Mouse (Mus musculus) heart, embryonic 10.5 days (tissue): Measurements from ENCODE around the gene Rbpj. TPM values are rescaled to one million over a fixed set of nuclear protein-coding genes. Genes with fewer than 3 reads are reported as not detected.

ENCODE experiments used
- DNase-seq: peaks from one replicate; pipeline ENCODE4 v3.0.0-alpha.2; 2017; ENCODE audit warnings: low spot score
- H3K27ac ChIP-seq: fragments of 300-500 bp; sonication (generic); 2 replicates; pipeline ENCODE4 v1.5.1; 2016; ENCODE audit warnings: mild to moderate bottlenecking
- H3K27me3 ChIP-seq: fragments of 300-500 bp; sonication (generic); 2 replicates; pipeline ENCODE4 v1.6.1; 2016; ENCODE audit warnings: mild to moderate bottlenecking; ENCODE audit not compliant: poor library complexity, insufficient read depth, severe bottlenecking
- H3K36me3 ChIP-seq: fragments of 300-500 bp; sonication (generic); 2 replicates; pipeline ENCODE4 v1.6.1; 2016; ENCODE audit warnings: mild to moderate bottlenecking, moderate library complexity
- H3K4me1 ChIP-seq: fragments of 300-500 bp; sonication (generic); 2 replicates; pipeline ENCODE4 v1.6.1; 2016; ENCODE audit warnings: mild to moderate bottlenecking
- H3K4me3 ChIP-seq: fragments of 300-500 bp; sonication (generic); 2 replicates; pipeline ENCODE4 v1.5.1; 2016; ENCODE audit warnings: mild to moderate bottlenecking, moderate library complexity
- H3K9me3 ChIP-seq: fragments of 300-500 bp; sonication (generic); 2 replicates; pipeline ENCODE4 v1.6.1; 2016; ENCODE audit warnings: mild to moderate bottlenecking, moderate library complexity
- WGBS: fragments of 180-500 bp; shearing (Covaris S2); methylation state at CpG from one replicate; pipeline ENCODE4 v1.1.7; 2016; 5-methylcytosine and 5-hydroxymethylcytosine counted together
- polyA plus RNA-seq: library from polyadenylated mRNA; unstranded; fragments of >200 nt; fragmentation: Nextera tagmentation; extraction: Ambion mirVana; gene quantifications from 2 replicates; pipeline ENCODE4 v1.2.1, GENCODE M21; 2016

The Rbpj gene
- polyA plus RNA-seq, 1 experiment from 2014 or later, result 24.6 TPM

DNA sequence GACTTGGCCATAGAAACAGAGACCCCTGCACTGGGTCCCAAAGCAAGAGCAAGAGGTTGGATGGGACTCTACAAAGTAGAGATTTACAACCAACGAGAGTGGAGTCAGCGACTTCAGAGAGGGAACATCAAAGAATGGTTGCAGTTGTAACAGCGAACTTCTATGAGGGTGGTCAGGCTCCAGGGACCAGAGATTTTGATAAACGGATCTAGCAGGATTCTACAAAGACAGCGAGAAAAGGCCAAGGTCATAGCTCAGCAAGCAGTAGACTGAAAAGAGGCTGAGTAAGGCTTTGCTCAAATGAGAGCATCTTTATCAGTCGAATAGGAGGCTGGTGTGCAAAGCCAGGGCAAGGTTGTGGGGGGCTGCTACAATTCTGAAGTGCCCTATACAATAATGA is 13.2 kb downstream of the Rbpj start:
- no peak for DNase-seq
- Histone ChIP-seq H3K27ac (no peak overlapping the region), H3K4me1 (no peaks in the 10 kb centered on the region; the same call in 1 of the 2 replicates), H3K27me3 (no peaks in the 10 kb centered on the region), H3K4me3 (no peak overlapping the region), H3K9me3 (no peaks in the 10 kb centered on the region), H3K36me3 (no peaks in the 10 kb centered on the region)
- WGBS, result 80% methylated on average over 6 of the region's 6 CpGs

- DNase-seq, result no peak
- WGBS, result 75% methylated on average over 5 of the region's 5 CpGs
- H3K27me3 ChIP-seq, result no peaks in the 10 kb centered on the region
- H3K4me3 ChIP-seq, result no peak overlapping the region
- H3K4me1 ChIP-seq, result no peaks in the 10 kb centered on the region; the same call in 1 of the 2 replicates
- no peak overlapping the region for H3K27ac ChIP-seq
- no peaks in the 10 kb centered on the region for H3K36me3 ChIP-seq
- no peaks in the 10 kb centered on the region for H3K9me3 ChIP-seq
Observed at GRCm38 (mm10) chr5:53479891-53480290, 13.9 kb downstream of the Rbpj start.

DNA sequence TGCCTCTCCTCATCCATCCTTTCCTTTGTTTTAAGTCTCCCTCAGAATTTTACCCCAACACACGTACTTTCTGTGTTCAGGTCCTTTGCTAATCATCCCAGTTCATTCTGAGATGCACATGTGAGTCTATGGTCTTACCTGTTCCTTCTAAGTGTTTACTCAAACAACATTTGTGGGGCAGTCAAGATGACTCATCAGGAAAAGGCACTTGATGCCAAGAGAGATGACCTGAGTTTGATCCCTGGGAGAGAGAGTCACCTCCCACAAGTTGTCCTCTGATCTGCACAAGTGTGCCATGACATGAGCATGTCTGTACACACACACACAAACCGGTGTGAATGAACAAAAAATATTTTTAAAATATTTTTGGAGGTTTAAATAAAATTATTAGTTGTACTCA is 15.1 kb downstream of the Rbpj start:
- DNase-seq, result no peak
- Histone ChIP-seq H3K27me3 (0 out of 2 replicates have a peak, but pooled peaks cover 3% of the 10 kb centered on the region), H3K36me3 (no peaks in the 10 kb centered on the region), H3K4me1 (no peaks in the 10 kb centered on the region; the same call in 1 of the 2 replicates), H3K27ac (no peak overlapping the region), H3K9me3 (no peaks in the 10 kb centered on the region), H3K4me3 (no peak overlapping the region)
- WGBS, result 85% methylated on average over 2 of the region's 2 CpGs

DNA sequence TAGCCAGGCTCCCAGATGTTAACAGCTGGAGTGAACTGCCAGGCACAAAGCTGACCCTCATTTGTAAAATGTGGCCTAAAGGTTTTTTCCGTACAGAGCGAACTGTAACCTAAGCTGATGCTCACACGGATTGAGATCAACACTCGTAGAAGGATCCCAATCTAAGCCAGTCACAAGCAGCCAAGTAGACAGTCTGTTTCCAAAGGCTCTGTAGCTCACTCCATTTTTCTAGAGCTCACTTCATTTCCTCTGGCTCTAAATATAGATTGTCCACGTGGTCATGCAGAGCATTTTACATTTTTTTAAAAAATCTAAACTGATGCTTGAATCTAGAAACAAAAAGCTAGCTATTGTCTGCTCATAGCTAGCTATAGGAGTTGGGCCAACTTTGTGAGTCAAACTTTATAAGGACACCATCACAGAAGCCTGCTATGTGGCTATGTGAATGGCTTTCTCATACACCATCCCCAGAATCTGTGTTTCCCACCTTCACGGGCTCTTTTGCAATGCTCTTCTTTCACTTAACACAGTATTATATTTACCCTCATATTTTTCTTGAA is 19.2 kb downstream of the Rbpj start:
- peaks cover 3% of the 10 kb centered on the region; the same call in 1 of the 2 replicates for H3K27me3 ChIP-seq
- H3K27ac ChIP-seq, result no peak overlapping the region
- DNase-seq, result no peak
- no peaks in the 10 kb centered on the region for H3K9me3 ChIP-seq
- 84% methylated on average over 6 of the region's 6 CpGs for WGBS
- H3K36me3 ChIP-seq, result no peaks in the 10 kb centered on the region
- no peak overlapping the region for H3K4me3 ChIP-seq
- H3K4me1 ChIP-seq, result peaks cover 2% of the 10 kb centered on the region; the same call in 1 of the 2 replicates

- Histone ChIP-seq H3K4me3 (no peak overlapping the region), H3K27me3 (peaks cover 7% of the 10 kb centered on the region; the same call in 1 of the 2 replicates), H3K4me1 (peaks cover 8% of the 10 kb centered on the region), H3K36me3 (no peaks in the 10 kb centered on the region), H3K27ac (no peak overlapping the region), H3K9me3 (no peaks in the 10 kb centered on the region)
- 75% methylated on average over 9 of the region's 9 CpGs for WGBS
- DNase-seq, result no peak
Observed at GRCm38 (mm10) chr5:53485934-53486475, 20.1 kb downstream of the Rbpj start.

DNA sequence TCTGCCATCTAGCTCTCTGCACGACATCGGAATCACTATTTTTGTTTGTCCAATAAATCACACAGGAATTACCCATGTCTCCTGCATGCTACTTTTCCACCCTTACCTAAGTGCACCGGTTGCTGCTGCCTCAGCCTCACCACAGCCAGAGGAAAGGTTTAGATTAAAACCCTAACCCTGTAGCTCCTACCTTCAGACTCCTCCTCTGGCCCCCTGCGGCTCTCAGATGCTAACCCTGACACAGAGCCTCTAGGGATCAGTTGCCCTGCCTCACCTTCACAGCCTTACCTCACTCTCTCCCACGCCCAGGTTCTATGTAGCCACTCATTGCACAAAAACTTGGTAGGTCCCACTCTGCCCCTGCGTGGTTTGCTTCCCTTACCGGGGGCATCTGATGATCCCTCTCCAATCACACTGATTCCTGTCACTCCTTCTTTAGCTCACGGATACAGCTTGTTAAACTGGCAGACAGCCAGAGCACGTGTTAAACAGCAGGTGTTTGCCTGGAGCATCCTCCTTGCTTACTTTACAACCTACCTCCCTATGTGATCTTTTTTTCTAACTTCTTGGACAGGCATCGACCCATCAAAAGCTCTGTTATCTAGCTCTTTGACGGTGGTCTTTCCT is 21.1 kb downstream of the Rbpj start:
- Histone ChIP-seq H3K9me3 (no peaks in the 10 kb centered on the region), H3K4me1 (peaks cover 11% of the 10 kb centered on the region)
- WGBS, result 39% methylated on average over 11 of the region's 11 CpGs

DNA sequence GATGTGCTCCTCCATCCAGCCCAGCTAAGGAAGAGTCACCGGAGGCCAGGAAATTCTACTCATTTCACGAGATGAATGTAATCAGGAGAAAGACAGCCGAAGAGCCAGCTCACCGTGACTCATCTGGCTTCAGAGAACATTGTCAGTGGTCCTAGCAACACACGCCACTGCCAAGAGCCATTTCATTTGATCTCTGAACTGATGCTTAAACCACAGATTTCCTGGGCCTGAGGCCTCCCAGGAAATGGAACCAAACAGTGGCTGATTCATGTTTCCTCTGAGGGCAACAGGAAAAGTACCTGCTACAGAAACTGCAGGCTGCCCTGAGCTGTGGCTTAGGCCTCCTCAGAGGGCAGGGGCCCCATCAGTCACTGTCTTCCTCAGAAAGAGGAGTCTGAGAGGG is 24.7 kb downstream of the Rbpj start:
- WGBS, result 40% methylated on average over 5 of the region's 5 CpGs
- no peaks in the 10 kb centered on the region for H3K36me3 ChIP-seq
- no peak for DNase-seq
- H3K4me3 ChIP-seq, result no peak overlapping the region
- H3K9me3 ChIP-seq, result no peaks in the 10 kb centered on the region
- H3K4me1 ChIP-seq, result peaks cover 11% of the 10 kb centered on the region
- no peak overlapping the region for H3K27ac ChIP-seq
- H3K27me3 ChIP-seq, result peaks cover 18% of the 10 kb centered on the region; the same call in 1 of the 2 replicates

More for the DNA sequence above, 21.1 kb downstream of the Rbpj start:
- no peaks in the 10 kb centered on the region for H3K36me3 ChIP-seq
- peaks cover 7% of the 10 kb centered on the region; the same call in 1 of the 2 replicates for H3K27me3 ChIP-seq
- H3K27ac ChIP-seq, result no peak overlapping the region
- no peak overlapping the region for H3K4me3 ChIP-seq
- no peak for DNase-seq

DNA sequence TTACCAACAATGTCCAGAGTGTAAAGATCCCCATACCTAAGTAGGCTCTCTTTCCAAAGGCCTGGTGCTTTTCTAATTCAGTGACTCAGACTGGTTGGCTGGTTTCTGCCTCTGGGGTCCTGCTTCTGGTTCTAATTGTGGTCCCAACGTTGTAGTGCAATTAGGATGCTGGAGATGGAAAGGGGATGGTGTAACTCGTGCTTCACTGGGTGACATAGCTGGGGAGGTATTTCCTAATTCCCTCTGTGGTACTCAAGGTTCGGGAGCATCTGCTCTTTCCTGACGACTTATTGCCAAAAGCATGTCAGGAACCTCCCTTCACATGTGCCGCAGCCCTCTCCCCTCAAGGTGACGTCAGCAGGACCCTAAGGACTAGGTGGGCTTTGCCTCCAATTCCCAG is 27.8 kb downstream of the Rbpj start:
- H3K27me3 ChIP-seq, result peaks cover 15% of the 10 kb centered on the region; the same call in 1 of the 2 replicates

GRCm38 (mm10) chr5:53494536-53495159 is 28.7 kb downstream of the Rbpj start:
- peaks cover 8% of the 10 kb centered on the region for H3K4me1 ChIP-seq
- no peak overlapping the region for H3K27ac ChIP-seq
- WGBS, result 81% methylated on average over 17 of the region's 17 CpGs
- H3K27me3 ChIP-seq, result peaks cover 15% of the 10 kb centered on the region; the same call in 1 of the 2 replicates
- DNase-seq, result no peak
- H3K4me3 ChIP-seq, result no peak overlapping the region
- H3K9me3 ChIP-seq, result no peaks in the 10 kb centered on the region
- H3K36me3 ChIP-seq, result no peaks in the 10 kb centered on the region

More for the DNA sequence above, 27.8 kb downstream of the Rbpj start:
- WGBS, result 65% methylated on average over 6 of the region's 6 CpGs
- Histone ChIP-seq H3K36me3 (no peaks in the 10 kb centered on the region), H3K27ac (no peak overlapping the region), H3K4me1 (peaks cover 8% of the 10 kb centered on the region), H3K4me3 (no peak overlapping the region), H3K9me3 (no peaks in the 10 kb centered on the region)
- DNase-seq, result no peak

DNA sequence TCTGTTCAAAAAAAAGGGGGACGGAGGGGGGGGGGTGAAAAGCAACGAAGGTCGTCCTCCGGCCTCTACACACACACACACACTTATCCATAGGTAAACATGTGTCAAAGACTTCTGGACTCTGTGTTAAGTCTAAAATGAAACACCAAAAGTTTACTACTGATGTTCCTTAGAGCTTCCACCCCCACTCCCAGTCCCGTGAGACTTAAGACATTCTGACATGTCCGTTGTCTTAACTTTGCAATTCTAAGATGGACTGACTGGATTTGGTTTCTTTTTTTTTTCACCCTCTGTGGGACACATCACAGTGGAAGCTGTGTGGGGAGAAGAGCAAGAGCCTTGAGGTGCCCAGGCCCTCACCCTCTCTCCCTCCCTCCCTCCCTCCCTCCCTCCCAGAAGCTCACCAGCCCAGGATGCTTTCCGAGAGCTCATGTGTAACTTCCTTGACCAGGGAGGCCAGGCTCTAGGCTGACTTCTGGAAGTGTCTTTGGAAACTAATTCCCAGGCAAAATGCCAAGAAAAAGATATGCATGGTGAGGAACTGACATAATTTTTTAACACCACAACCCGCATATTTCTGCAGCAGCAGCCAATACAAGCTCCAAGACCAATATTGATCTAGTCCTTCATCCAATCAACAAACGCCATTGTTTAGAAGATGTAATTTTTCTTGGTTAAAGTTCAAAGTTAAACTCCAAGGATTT is 31.0 kb downstream of the Rbpj start:
- DNase-seq, result no peak
- no peaks in the 10 kb centered on the region for H3K9me3 ChIP-seq
- H3K36me3 ChIP-seq, result no peaks in the 10 kb centered on the region
- 73% methylated on average over 9 of the region's 9 CpGs for WGBS
- no peak overlapping the region for H3K4me3 ChIP-seq
- H3K27ac ChIP-seq, result no peak overlapping the region
- peaks cover 11% of the 10 kb centered on the region; the same call in 1 of the 2 replicates for H3K27me3 ChIP-seq
- H3K4me1 ChIP-seq, result no peaks in the 10 kb centered on the region

DNA sequence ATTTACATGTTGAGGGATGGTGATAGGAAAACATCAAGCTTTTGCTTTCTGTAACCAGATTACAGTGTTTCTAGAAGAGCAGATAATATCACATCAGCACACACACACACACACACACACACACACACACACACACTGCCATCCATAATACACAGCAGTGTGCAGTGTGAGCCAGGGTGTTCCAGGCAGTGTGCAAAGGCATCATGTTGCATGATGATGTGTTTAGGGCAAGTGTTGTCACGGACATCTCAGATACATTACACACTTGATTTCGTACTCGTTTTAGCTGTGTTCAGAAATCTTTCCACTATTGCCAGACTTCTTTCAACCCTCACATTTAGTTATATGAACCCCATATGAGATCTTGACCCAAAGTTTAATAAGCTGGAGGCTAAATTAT is 33.6 kb downstream of the Rbpj start:
- no peak overlapping the region for H3K27ac ChIP-seq
- H3K36me3 ChIP-seq, result no peaks in the 10 kb centered on the region
- WGBS, result 84% methylated on average over 3 of the region's 3 CpGs
- H3K4me3 ChIP-seq, result no peak overlapping the region
- DNase-seq, result no peak
- peaks cover 5% of the 10 kb centered on the region; the same call in 1 of the 2 replicates for H3K27me3 ChIP-seq
- no peaks in the 10 kb centered on the region for H3K4me1 ChIP-seq
- H3K9me3 ChIP-seq, result no peaks in the 10 kb centered on the region

GRCm38 (mm10) chr5:53500509-53501145 is 34.7 kb downstream of the Rbpj start:
- no peaks in the 10 kb centered on the region for H3K36me3 ChIP-seq
- no peak overlapping the region for H3K27ac ChIP-seq
- 65% methylated on average over 10 of the region's 10 CpGs for WGBS
- H3K27me3 ChIP-seq, result 0 out of 2 replicates have a peak, but pooled peaks cover 4% of the 10 kb centered on the region
- no peaks in the 10 kb centered on the region for H3K9me3 ChIP-seq
- no peak for DNase-seq
- H3K4me1 ChIP-seq, result no peaks in the 10 kb centered on the region
- no peak overlapping the region for H3K4me3 ChIP-seq
